Mouse (Mus musculus): ENCODE results near the gene Lnpk. TPM values are rescaled to one million over a fixed set of nuclear protein-coding genes. Genes with fewer than 3 reads are reported as not detected.

Lnpk gene
- polyA plus RNA-seq, 1 experiment from 2014 or later, result 20.1 TPM

DNA sequence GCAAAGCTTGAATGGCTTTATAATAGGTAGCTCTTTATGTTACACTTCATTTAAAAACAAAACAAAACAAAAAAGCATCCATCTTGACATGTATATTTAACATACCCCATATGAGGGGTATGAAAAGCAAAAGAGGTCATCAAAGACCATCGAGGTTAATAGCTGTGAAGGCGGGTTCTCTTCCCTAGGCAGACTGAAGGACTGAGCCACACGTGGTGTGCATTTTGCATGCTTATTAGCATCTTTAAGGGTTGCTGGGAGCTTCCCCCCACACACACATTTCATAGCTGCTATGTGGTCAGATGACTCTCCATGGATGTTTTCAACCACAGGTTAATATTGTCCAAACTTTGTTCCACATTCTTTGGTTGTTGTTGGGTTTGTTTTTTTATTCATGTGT, 24.8 kb upstream of the Lnpk start:
- Histone ChIP-seq H3K4me1 (ENCODE audit: control insufficient read depth in 2 of 2, insufficient read depth in 2 of 2, low read length in 2 of 2) (no peaks in the 10 kb centered on the region), H3K9ac (ENCODE audit: low read length) (no peak overlapping the region), H3K4me3 (ENCODE audit: control insufficient read depth in 1 of 2, insufficient read depth in 1 of 2, low read depth in 1 of 2, low read length in 2 of 2) (no peak overlapping the region), H3K27ac (replicated peaks in 1 of 2; ENCODE audit: control insufficient read depth in 1 of 2, insufficient read depth in 1 of 2, low read depth in 2 of 2, low read length in 2 of 2) (no peak overlapping the region), H3K36me3 (ENCODE audit: control insufficient read depth, insufficient read depth, low read length) (no peaks in the 10 kb centered on the region), H3K27me3 (ENCODE audit: control insufficient read depth, insufficient read depth, low read length) (no peaks in the 10 kb centered on the region), H3K4me2 (ENCODE audit: low read length) (no peak overlapping the region), H3K9me3 (ENCODE audit: control insufficient read depth, low read length) (no peaks in the 10 kb centered on the region)
- no peak for ATAC-seq (ENCODE audit: insufficient number of reproducible peaks, insufficient read depth, low FRiP score, low read depth)
- 56% methylated on average over 3 of the region's 3 CpGs for WGBS

DNA sequence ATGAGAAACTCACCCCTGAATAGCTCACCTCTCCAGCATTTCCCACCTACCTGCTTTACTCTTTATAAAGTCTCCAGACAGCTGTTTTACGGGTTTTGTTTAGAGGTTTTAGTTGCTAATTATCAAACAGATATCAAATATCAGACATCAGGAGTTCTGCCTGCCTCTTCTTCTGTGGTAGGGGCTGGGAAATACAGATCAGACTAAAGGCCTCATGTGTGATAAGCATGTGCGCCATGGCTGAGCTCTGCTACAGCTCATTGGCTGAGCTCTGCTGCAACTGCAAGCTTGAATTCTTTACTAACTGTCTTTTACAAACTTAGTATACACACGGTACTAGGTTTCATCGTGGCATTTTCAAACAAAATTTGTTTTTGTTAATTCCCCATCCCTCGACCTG, 23.2 kb upstream of the Lnpk start:
- Histone ChIP-seq H3K9me3 (ENCODE audit: control insufficient read depth, low read length) (no peaks in the 10 kb centered on the region), H3K4me1 (ENCODE audit: control insufficient read depth in 2 of 2, insufficient read depth in 2 of 2, low read length in 2 of 2) (no peaks in the 10 kb centered on the region), H3K36me3 (ENCODE audit: control insufficient read depth, insufficient read depth, low read length) (no peaks in the 10 kb centered on the region), H3K4me2 (ENCODE audit: low read length) (no peak overlapping the region), H3K27me3 (ENCODE audit: control insufficient read depth, insufficient read depth, low read length) (no peaks in the 10 kb centered on the region), H3K9ac (ENCODE audit: low read length) (no peak overlapping the region), H3K4me3 (ENCODE audit: control insufficient read depth in 1 of 2, insufficient read depth in 1 of 2, low read depth in 1 of 2, low read length in 2 of 2) (no peak overlapping the region), H3K27ac (replicated peaks in 1 of 2; ENCODE audit: control insufficient read depth in 1 of 2, insufficient read depth in 1 of 2, low read depth in 2 of 2, low read length in 2 of 2) (no peak overlapping the region)
- 76% methylated on average over 5 of the region's 5 CpGs for WGBS
- ATAC-seq (ENCODE audit: insufficient number of reproducible peaks, insufficient read depth, low FRiP score, low read depth), result no peak

DNA sequence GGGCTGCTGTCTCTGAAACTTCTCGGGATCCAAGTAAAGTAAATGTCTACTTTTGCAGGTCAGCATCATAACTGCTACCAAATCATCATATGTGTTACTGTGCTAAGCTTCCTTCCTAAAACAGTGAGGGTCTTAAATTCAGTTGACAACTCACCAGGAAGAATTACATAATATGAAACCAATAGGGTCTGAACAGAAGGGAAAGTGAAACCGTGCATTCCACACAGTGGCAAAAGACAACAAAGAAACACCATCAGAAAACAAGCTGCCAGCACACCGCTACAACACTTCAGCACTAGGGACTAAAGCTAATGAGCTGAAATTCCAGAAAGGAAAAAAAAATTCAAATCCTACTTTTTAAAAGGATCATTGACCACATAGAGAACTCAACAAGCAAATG, 17.9 kb upstream of the Lnpk start:
- Histone ChIP-seq H3K36me3 (ENCODE audit: control insufficient read depth, insufficient read depth, low read length) (no peaks in the 10 kb centered on the region), H3K4me1 (ENCODE audit: control insufficient read depth in 2 of 2, insufficient read depth in 2 of 2, low read length in 2 of 2) (no peaks in the 10 kb centered on the region), H3K9ac (ENCODE audit: low read length) (no peak overlapping the region), H3K27me3 (ENCODE audit: control insufficient read depth, insufficient read depth, low read length) (no peaks in the 10 kb centered on the region), H3K9me3 (ENCODE audit: control insufficient read depth, low read length) (no peaks in the 10 kb centered on the region), H3K4me3 (ENCODE audit: control insufficient read depth in 1 of 2, insufficient read depth in 1 of 2, low read depth in 1 of 2, low read length in 2 of 2) (no peak overlapping the region), H3K4me2 (ENCODE audit: low read length) (no peak overlapping the region), H3K27ac (replicated peaks in 1 of 2; ENCODE audit: control insufficient read depth in 1 of 2, insufficient read depth in 1 of 2, low read depth in 2 of 2, low read length in 2 of 2) (no peak overlapping the region)
- no peak for ATAC-seq (ENCODE audit: insufficient number of reproducible peaks, insufficient read depth, low FRiP score, low read depth)
- 73% methylated on average over 3 of the region's 3 CpGs for WGBS

DNA sequence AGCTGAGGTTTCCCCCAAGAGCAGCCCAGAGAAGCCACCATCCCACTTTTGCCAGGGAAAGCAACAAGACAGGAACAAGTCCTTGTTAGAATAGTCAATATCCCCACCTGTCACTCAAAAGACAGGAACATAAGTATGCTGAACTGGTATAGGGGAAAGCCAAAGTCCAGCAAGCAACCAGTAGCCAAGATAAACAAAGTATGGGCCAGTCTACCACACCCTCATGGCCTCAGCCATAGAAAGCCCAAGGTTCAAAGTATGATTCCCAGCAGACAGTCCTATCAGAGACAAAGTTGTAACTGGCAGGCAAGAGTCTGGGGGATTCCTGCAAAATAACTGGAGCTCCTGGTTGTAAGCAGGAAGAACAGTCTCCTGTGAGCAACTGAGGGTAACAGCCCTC, 16.9 kb upstream of the Lnpk start:
- Histone ChIP-seq H3K9ac (ENCODE audit: low read length) (no peak overlapping the region), H3K27me3 (ENCODE audit: control insufficient read depth, insufficient read depth, low read length) (no peaks in the 10 kb centered on the region), H3K9me3 (ENCODE audit: control insufficient read depth, low read length) (no peaks in the 10 kb centered on the region), H3K4me3 (ENCODE audit: control insufficient read depth in 1 of 2, insufficient read depth in 1 of 2, low read depth in 1 of 2, low read length in 2 of 2) (no peak overlapping the region), H3K36me3 (ENCODE audit: control insufficient read depth, insufficient read depth, low read length) (no peaks in the 10 kb centered on the region), H3K4me1 (ENCODE audit: control insufficient read depth in 2 of 2, insufficient read depth in 2 of 2, low read length in 2 of 2) (no peaks in the 10 kb centered on the region), H3K4me2 (ENCODE audit: low read length) (no peak overlapping the region), H3K27ac (replicated peaks in 1 of 2; ENCODE audit: control insufficient read depth in 1 of 2, insufficient read depth in 1 of 2, low read depth in 2 of 2, low read length in 2 of 2) (no peak overlapping the region)
- no peak for ATAC-seq (ENCODE audit: insufficient number of reproducible peaks, insufficient read depth, low FRiP score, low read depth)

DNA sequence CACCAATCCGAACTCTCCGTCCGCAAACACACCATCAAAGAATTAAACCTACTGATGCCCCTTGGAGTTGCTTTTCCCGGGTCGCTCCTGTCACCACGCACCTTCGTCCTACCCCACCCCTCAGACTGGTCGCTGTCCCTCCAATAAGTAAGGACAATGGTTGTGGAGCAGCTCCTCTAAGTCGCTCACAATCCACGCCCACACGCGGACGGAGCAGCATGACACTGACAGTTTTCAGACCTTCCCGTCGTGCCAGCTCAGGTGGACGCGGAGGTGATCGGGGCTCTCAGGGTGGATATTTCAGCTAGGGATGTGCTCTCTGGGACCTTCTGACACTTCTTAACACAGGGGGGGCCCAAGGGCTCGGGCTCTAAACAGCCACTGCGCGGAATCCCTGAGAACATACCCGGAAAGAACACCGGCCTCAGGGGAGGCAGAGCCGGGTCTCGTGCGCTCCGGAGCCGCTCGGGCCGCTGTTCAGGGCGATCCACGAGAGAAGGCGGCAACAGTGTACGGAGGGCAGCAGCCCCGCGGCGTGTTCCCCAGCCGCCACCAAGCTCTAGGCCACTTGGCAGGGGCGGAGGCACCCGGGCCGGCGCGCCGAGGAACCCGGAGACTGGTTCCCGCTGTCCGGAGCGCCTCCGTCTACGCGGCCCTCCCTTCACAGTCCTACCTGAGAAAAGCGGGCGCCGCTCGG, 941 bp downstream of the Lnpk start:
- peak; percentile 72 for ATAC-seq (ENCODE audit: insufficient number of reproducible peaks, insufficient read depth, low FRiP score, low read depth)
- H3K9ac ChIP-seq (ENCODE audit: low read length), result peak overlapping the region; percentile 94
- peak overlapping the region; percentile 86 for H3K4me2 ChIP-seq (ENCODE audit: low read length)
- H3K4me3 ChIP-seq (ENCODE audit: control insufficient read depth in 1 of 2, insufficient read depth in 1 of 2, low read depth in 1 of 2, low read length in 2 of 2), result peak overlapping the region; percentile 77 to 94
- under 1% methylated on average over 45 of the region's 55 CpGs for WGBS
- H3K4me1 ChIP-seq (ENCODE audit: control insufficient read depth in 2 of 2, insufficient read depth in 2 of 2, low read length in 2 of 2), result peaks cover 0 to 6% of the 10 kb centered on the region in 2 experiments; a peak in 2 of 4 replicates
- no peaks in the 10 kb centered on the region for H3K27me3 ChIP-seq (ENCODE audit: control insufficient read depth, insufficient read depth, low read length)
- H3K9me3 ChIP-seq (ENCODE audit: control insufficient read depth, low read length), result no peaks in the 10 kb centered on the region
- no peaks in the 10 kb centered on the region for H3K36me3 ChIP-seq (ENCODE audit: control insufficient read depth, insufficient read depth, low read length)
- peak overlapping the region; percentile 60 to 85; a peak in 3 of 4 replicates for H3K27ac ChIP-seq (replicated peaks in 1 of 2; ENCODE audit: control insufficient read depth in 1 of 2, insufficient read depth in 1 of 2, low read depth in 2 of 2, low read length in 2 of 2)

DNA sequence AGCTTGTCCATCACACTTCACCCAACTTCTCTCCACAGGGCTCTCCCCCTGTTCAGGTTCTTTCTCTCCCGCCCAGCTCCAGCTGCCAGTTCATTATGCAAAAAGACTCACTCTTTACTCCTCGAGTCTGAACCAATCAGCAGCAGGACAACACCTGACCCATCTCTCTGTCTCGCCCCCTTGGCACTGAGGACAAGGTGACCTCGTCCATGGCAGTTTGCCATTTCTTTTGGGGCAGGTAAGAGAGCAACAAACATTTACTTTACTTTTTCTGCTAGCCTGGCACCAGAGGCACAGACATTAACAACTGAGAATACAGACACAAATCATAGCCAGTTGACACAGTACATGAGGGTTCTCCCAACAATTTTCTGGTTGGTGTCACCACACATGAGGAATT, 8.8 kb downstream of the Lnpk start:
- Histone ChIP-seq H3K9me3 (ENCODE audit: control insufficient read depth, low read length) (no peaks in the 10 kb centered on the region), H3K9ac (ENCODE audit: low read length) (no peak overlapping the region), H3K4me2 (ENCODE audit: low read length) (no peak overlapping the region), H3K36me3 (ENCODE audit: control insufficient read depth, insufficient read depth, low read length) (0 out of 2 replicates have a peak, but pooled peaks cover 14% of the 10 kb centered on the region), H3K27ac (replicated peaks in 1 of 2; ENCODE audit: control insufficient read depth in 1 of 2, insufficient read depth in 1 of 2, low read depth in 2 of 2, low read length in 2 of 2) (no peak overlapping the region), H3K4me3 (ENCODE audit: control insufficient read depth in 1 of 2, insufficient read depth in 1 of 2, low read depth in 1 of 2, low read length in 2 of 2) (no peak overlapping the region), H3K4me1 (ENCODE audit: control insufficient read depth in 2 of 2, insufficient read depth in 2 of 2, low read length in 2 of 2) (no peaks in the 10 kb centered on the region; a peak in 1 of 4 replicates), H3K27me3 (ENCODE audit: control insufficient read depth, insufficient read depth, low read length) (no peaks in the 10 kb centered on the region)
- no peak for ATAC-seq (ENCODE audit: insufficient number of reproducible peaks, insufficient read depth, low FRiP score, low read depth)
- 69% methylated on average over 4 of the region's 4 CpGs for WGBS

DNA sequence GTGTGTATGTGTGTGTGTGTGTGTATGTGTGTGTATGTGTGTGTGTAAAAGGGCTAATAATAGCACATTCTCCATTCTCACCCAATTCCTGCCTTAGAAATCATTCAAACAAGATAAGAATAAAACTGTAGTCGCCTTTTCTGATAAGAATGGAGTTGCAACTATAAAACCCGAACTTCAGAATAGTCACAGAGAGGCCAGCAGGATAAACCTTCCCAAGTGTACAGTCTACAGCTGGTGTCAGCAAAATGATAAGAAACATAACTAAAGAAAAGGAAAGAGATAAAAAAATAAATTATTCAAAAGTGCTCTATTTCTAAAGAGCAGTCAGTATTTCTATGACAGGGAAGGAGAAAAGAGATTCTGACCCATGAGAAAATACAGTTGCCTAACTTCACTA, 19.4 kb downstream of the Lnpk start:
- Histone ChIP-seq H3K36me3 (ENCODE audit: control insufficient read depth, insufficient read depth, low read length) (0 out of 2 replicates have a peak, but pooled peaks cover 12% of the 10 kb centered on the region), H3K27ac (replicated peaks in 1 of 2; ENCODE audit: control insufficient read depth in 1 of 2, insufficient read depth in 1 of 2, low read depth in 2 of 2, low read length in 2 of 2) (no peak overlapping the region), H3K9ac (ENCODE audit: low read length) (no peak overlapping the region), H3K27me3 (ENCODE audit: control insufficient read depth, insufficient read depth, low read length) (no peaks in the 10 kb centered on the region), H3K9me3 (ENCODE audit: control insufficient read depth, low read length) (no peaks in the 10 kb centered on the region), H3K4me2 (ENCODE audit: low read length) (no peak overlapping the region), H3K4me3 (ENCODE audit: control insufficient read depth in 1 of 2, insufficient read depth in 1 of 2, low read depth in 1 of 2, low read length in 2 of 2) (no peak overlapping the region), H3K4me1 (ENCODE audit: control insufficient read depth in 2 of 2, insufficient read depth in 2 of 2, low read length in 2 of 2) (peaks cover 0 to 7% of the 10 kb centered on the region in 2 experiments; a peak in 1 of 4 replicates)
- no peak for ATAC-seq (ENCODE audit: insufficient number of reproducible peaks, insufficient read depth, low FRiP score, low read depth)
- 10% methylated on average over 2 of the region's 2 CpGs for WGBS

DNA sequence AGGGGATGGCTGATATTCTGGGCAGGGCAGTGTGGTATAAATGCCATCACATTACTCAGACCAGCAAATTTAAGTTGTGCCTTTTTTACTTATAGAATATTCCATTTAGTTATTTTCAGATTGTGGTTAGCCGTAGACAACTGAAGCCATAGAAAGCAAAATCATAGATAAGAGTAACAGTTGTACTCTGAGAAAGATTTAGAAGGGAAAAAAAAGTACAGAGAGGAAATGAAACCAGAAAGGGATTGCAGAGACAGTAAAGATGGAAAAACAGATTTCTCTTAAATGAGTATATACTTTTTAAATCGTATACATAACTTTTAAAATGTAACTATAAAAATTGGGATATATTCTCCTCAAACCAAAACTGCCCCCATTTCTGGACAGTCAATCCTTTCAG, 20.1 kb downstream of the Lnpk start:
- H3K4me3 ChIP-seq (ENCODE audit: control insufficient read depth in 1 of 2, insufficient read depth in 1 of 2, low read depth in 1 of 2, low read length in 2 of 2), result no peak overlapping the region
- H3K36me3 ChIP-seq (ENCODE audit: control insufficient read depth, insufficient read depth, low read length), result peaks cover 16% of the 10 kb centered on the region; the same call in 1 of the 2 replicates
- WGBS, result 81% methylated on average over 2 of the region's 2 CpGs
- no peak overlapping the region for H3K9ac ChIP-seq (ENCODE audit: low read length)
- H3K4me1 ChIP-seq (ENCODE audit: control insufficient read depth in 2 of 2, insufficient read depth in 2 of 2, low read length in 2 of 2), result peaks cover 0 to 7% of the 10 kb centered on the region in 2 experiments; a peak in 1 of 4 replicates
- H3K27ac ChIP-seq (replicated peaks in 1 of 2; ENCODE audit: control insufficient read depth in 1 of 2, insufficient read depth in 1 of 2, low read depth in 2 of 2, low read length in 2 of 2), result no peak overlapping the region
- ATAC-seq (ENCODE audit: insufficient number of reproducible peaks, insufficient read depth, low FRiP score, low read depth), result no peak
- H3K4me2 ChIP-seq (ENCODE audit: low read length), result no peak overlapping the region
- no peaks in the 10 kb centered on the region for H3K9me3 ChIP-seq (ENCODE audit: control insufficient read depth, low read length)
- no peaks in the 10 kb centered on the region for H3K27me3 ChIP-seq (ENCODE audit: control insufficient read depth, insufficient read depth, low read length)
